Comparison of ENCODE assay signal across 19 mouse cellular contexts in the genomic region with DNA sequence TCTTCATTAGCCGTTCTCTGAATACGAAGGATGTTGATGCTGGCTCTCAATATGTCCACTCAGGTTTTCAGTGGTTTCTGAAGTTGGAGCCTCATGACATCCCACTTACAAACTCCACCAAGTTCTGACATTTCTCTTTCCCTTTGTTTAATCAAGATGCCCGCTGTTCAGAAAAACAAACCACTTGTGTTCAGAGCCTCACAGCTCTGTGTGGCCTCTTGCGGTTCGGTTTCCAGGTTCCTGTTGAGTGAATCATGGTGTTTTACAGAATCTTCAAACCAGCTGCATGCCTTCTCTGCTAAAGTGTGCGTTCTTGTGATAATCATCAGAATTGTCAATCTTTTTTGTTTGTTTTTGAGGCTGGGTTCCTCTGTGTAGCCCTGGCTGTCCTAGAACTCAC. TPM values are rescaled to one million over a fixed set of nuclear protein-coding genes. Genes with fewer than 3 reads are reported as not detected.
DNase-seq lines count a peak whose midpoint lies in the region; ATAC-seq and TF ChIP-seq lines count a peak whose summit lies in the region.
"Had no signal": no experiment of that assay in that cellular context is flagged by ENCODE, and none has a peak within 500 bp of the region (broad histone marks: within the 10 kb centered on the region; RNA-seq: fewer than 3 reads in every experiment).

No protein-coding gene starts in this region.

- H3K4me3 ChIP-seq in forebrain, embryonic 11.5 days (ENCODE audit: low read depth, low read length), result no peak overlapping the region
- H3K4me3 ChIP-seq in forebrain, postnatal 0 days (ENCODE audit: low read depth, low read length), result no peak overlapping the region
- no peak overlapping the region for H3K4me3 ChIP-seq in midbrain, embryonic 14.5 days (replicated peaks; ENCODE audit: low read depth, low read length)
- H3K4me3 ChIP-seq: hindbrain, embryonic 13.5 days had no signal

- TF ChIP-seq CTCF in forebrain, postnatal 0 days (IDR thresholded peaks at IDR 0.05; ENCODE audit: low read depth), result no peak

- no peaks in the 10 kb centered on the region for H3K9me3 ChIP-seq in forebrain, embryonic 11.5 days (ENCODE audit: control insufficient read depth, low read length)
- no peaks in the 10 kb centered on the region for H3K9me3 ChIP-seq in forebrain, postnatal 0 days (ENCODE audit: low read length)
- no peaks in the 10 kb centered on the region for H3K9me3 ChIP-seq in midbrain, embryonic 14.5 days (ENCODE audit: control insufficient read depth, low read length)
- H3K9me3 ChIP-seq: hindbrain, embryonic 13.5 days had no signal

- H3K4me2 ChIP-seq in forebrain, embryonic 11.5 days (ENCODE audit: low read depth, low read length, severe bottlenecking), result no peak overlapping the region
- H3K4me2 ChIP-seq in forebrain, postnatal 0 days (ENCODE audit: low read depth), result no peak overlapping the region
- no peak overlapping the region for H3K4me2 ChIP-seq in midbrain, embryonic 14.5 days (ENCODE audit: low read length)
- H3K4me2 ChIP-seq: hindbrain, embryonic 13.5 days; midbrain, embryonic 11.5 days had no signal

- no peak for ATAC-seq in forebrain, embryonic 11.5 days (replicated peaks; ENCODE audit: low FRiP score)
- no peak for ATAC-seq in forebrain, postnatal 0 days
- peak; percentile 51 for ATAC-seq in inflammation-experienced regulatory T-cells, adult 6 months
- no peak for ATAC-seq in midbrain, embryonic 14.5 days (ENCODE audit: low FRiP score, low TSS enrichment)
- ATAC-seq: intestine, embryonic 16.5 days had no signal

- H3K9ac ChIP-seq in forebrain, embryonic 11.5 days (ENCODE audit: low read length), result no peak overlapping the region
- H3K9ac ChIP-seq in forebrain, postnatal 0 days, result no peak overlapping the region
- H3K9ac ChIP-seq in midbrain, embryonic 14.5 days (replicated peaks; ENCODE audit: low read length), result no peak overlapping the region
- H3K9ac ChIP-seq: hindbrain, embryonic 13.5 days had no signal

- 84% methylated on average over 6 of the region's 6 CpGs for WGBS in forebrain, embryonic 11.5 days
- WGBS in forebrain, postnatal 0 days, result 69% methylated on average over 6 of the region's 6 CpGs
- 86% methylated on average over 6 of the region's 6 CpGs for WGBS in midbrain, embryonic 14.5 days

- no peaks in the 10 kb centered on the region for H3K27me3 ChIP-seq in forebrain, embryonic 11.5 days (ENCODE audit: control insufficient read depth, insufficient read depth, low read length)
- H3K27me3 ChIP-seq in forebrain, postnatal 0 days (ENCODE audit: insufficient read depth, low read length), result no peaks in the 10 kb centered on the region
- no peaks in the 10 kb centered on the region for H3K27me3 ChIP-seq in midbrain, embryonic 14.5 days (ENCODE audit: control insufficient read depth, insufficient read depth, low read length)
- H3K27me3 ChIP-seq: hindbrain, embryonic 13.5 days had no signal

- no peaks in the 10 kb centered on the region for H3K4me1 ChIP-seq in forebrain, embryonic 11.5 days (replicated peaks; ENCODE audit: control insufficient read depth, insufficient read depth, low read length)
- no peaks in the 10 kb centered on the region for H3K4me1 ChIP-seq in forebrain, postnatal 0 days (ENCODE audit: insufficient read depth)
- no peaks in the 10 kb centered on the region for H3K4me1 ChIP-seq in midbrain, embryonic 14.5 days (ENCODE audit: control insufficient read depth, insufficient read depth, low read length)
- H3K4me1 ChIP-seq: hindbrain, embryonic 13.5 days had no signal

- DNase-seq in forebrain, embryonic 11.5 days (ENCODE audit: low spot score), result peak; percentile 35
- no peak for DNase-seq in forebrain, postnatal 0 days
- DNase-seq in urinary bladder, postnatal 14 days (ENCODE audit: low spot score), result peak; percentile 34
- DNase-seq in urinary bladder, adult 2 months (ENCODE audit: low spot score), result no peak
- DNase-seq in midbrain, embryonic 14.5 days, result no peak
- DNase-seq in right cerebral cortex, postnatal 4 days, result no peak
- DNase-seq in testis, postnatal 10 days (ENCODE audit: low spot score), result no peak
- DNase-seq: adrenal gland, adult 8-10 months; cerebellum, adult 18-20 months; cerebellum, postnatal 36 days; gastrocnemius, postnatal 10 days; left cerebral cortex, postnatal 4 days; lung, adult 18-20 months; lung, postnatal 4 days; right cerebral cortex, postnatal 14 days had no signal

- H3K27ac ChIP-seq in forebrain, embryonic 11.5 days (ENCODE audit: low read depth, low read length), result no peak overlapping the region
- H3K27ac ChIP-seq in forebrain, postnatal 0 days (ENCODE audit: low read depth, low read length), result no peak overlapping the region
- H3K27ac ChIP-seq in midbrain, embryonic 14.5 days (replicated peaks; ENCODE audit: low read depth, low read length), result no peak overlapping the region
- H3K27ac ChIP-seq: hindbrain, embryonic 13.5 days had no signal

- H3K36me3 ChIP-seq in forebrain, embryonic 11.5 days (ENCODE audit: control insufficient read depth, insufficient read depth, low read length), result no peaks in the 10 kb centered on the region
- H3K36me3 ChIP-seq in forebrain, postnatal 0 days (ENCODE audit: insufficient read depth), result no peaks in the 10 kb centered on the region
- H3K36me3 ChIP-seq in midbrain, embryonic 14.5 days (ENCODE audit: control insufficient read depth, insufficient read depth, low read length), result no peaks in the 10 kb centered on the region
- H3K36me3 ChIP-seq: hindbrain, embryonic 13.5 days had no signal

RNA-seq across cellular contexts. Expression of a gene that starts 11.3 kb away (rescaled TPM):
- 20.4 and 22.5 TPM in 2 replicates for polyA plus RNA-seq in forebrain, embryonic 11.5 days (2014; fragmentation: Nextera tagmentation; extraction: Ambion mirVana)
- total RNA-seq in forebrain, postnatal 0 days (2014; rRNA removed), result 45.2 and 59.0 TPM in 2 replicates
- polyA plus RNA-seq in forebrain, postnatal 0 days (2015; fragmentation: Nextera tagmentation; extraction: Ambion mirVana), result 7.1 and 9.5 TPM in 2 replicates
- polyA plus RNA-seq in urinary bladder, adult 2 months (2012; rRNA removed), result 80.1 and 101 TPM in 2 replicates
- 10 to 100 TPM; 30.1 to 34.4 (median 31.5) TPM for polyA plus RNA-seq in inflammation-experienced regulatory T-cells, adult 6 months (2017; shearing (Covaris generic))
- polyA plus RNA-seq in midbrain, embryonic 14.5 days (2014; fragmentation: Nextera tagmentation; extraction: Ambion mirVana), result 16.0 and 17.3 TPM in 2 replicates

Comparison
In these comparisons a context has a peak if more than half of its experiments do, and no peak if none do; other contexts are left out.
1. DNase-seq: peak in forebrain, embryonic 11.5 days (single experiment) and urinary bladder, postnatal 14 days (single experiment); none in forebrain, postnatal 0 days (single experiment), urinary bladder, adult 2 months (single experiment), midbrain, embryonic 14.5 days (single experiment), right cerebral cortex, postnatal 4 days (single experiment) and testis, postnatal 10 days (single experiment).